Comparison of ENCODE assay signal across 8 mouse cellular contexts in genomic region chr6:39542631-39543597, GRCm38 (mm10). TPM values are rescaled to one million over a fixed set of nuclear protein-coding genes. Genes with fewer than 3 reads are reported as not detected.
DNase-seq lines count a peak whose midpoint lies in the region; ATAC-seq and TF ChIP-seq lines count a peak whose summit lies in the region.

No protein-coding gene starts in this region.

- 0 out of 2 replicates have a peak overlapping the region, but pooled peaks have one; percentile 47 for H3K9ac ChIP-seq in embryonic facial prominence, embryonic 13.5 days
- H3K9ac ChIP-seq in heart, embryonic 11.5 days (ENCODE audit: low read depth, low read length), result peak overlapping the region; percentile 58
- no peak overlapping the region for H3K9ac ChIP-seq in liver, postnatal 0 days (replicated peaks)

- H3K4me3 ChIP-seq in embryonic facial prominence, embryonic 13.5 days, result no peak overlapping the region
- H3K4me3 ChIP-seq in heart, embryonic 11.5 days (ENCODE audit: low read depth, low read length), result no peak overlapping the region
- H3K4me3 ChIP-seq in liver, postnatal 0 days (ENCODE audit: low read depth, low read length), result no peak overlapping the region
- no peak overlapping the region for H3K4me3 ChIP-seq in olfactory bulb, adult 2 months (ENCODE audit: insufficient read depth, low read depth, low read length)

- H3K27ac ChIP-seq in embryonic facial prominence, embryonic 13.5 days, result peak overlapping the region; percentile 86
- H3K27ac ChIP-seq in heart, embryonic 11.5 days (ENCODE audit: low read depth, low read length), result peak overlapping the region; percentile 88
- H3K27ac ChIP-seq in liver, postnatal 0 days (ENCODE audit: low read depth), result peak overlapping the region; percentile 9; the same call in 1 of the 2 replicates
- peak overlapping the region; percentile 76 for H3K27ac ChIP-seq in olfactory bulb, adult 2 months (ENCODE audit: insufficient read depth, low read depth, low read length)

- 18% methylated on average over 15 of the region's 15 CpGs for WGBS in embryonic facial prominence, embryonic 13.5 days
- WGBS in heart, embryonic 11.5 days (ENCODE audit: insufficient replicate concordance), result 25% methylated on average over 15 of the region's 15 CpGs
- WGBS in liver, postnatal 0 days (ENCODE audit: insufficient replicate concordance), result 42% methylated on average over 15 of the region's 15 CpGs
- WGBS in olfactory bulb, adult 2 months, result 17% methylated on average over 15 of the region's 15 CpGs

- H3K9me3 ChIP-seq in embryonic facial prominence, embryonic 13.5 days, result no peaks in the 10 kb centered on the region
- no peaks in the 10 kb centered on the region for H3K9me3 ChIP-seq in heart, embryonic 11.5 days (replicated peaks; ENCODE audit: control insufficient read depth, low read length)
- no peaks in the 10 kb centered on the region for H3K9me3 ChIP-seq in liver, postnatal 0 days (ENCODE audit: low read length)

- TF ChIP-seq POLR2A in olfactory bulb, adult 2 months (IDR thresholded peaks at IDR 0.05; ENCODE audit: insufficient read depth, low read depth, low read length), result no peak

- no peaks in the 10 kb centered on the region for H3K27me3 ChIP-seq in embryonic facial prominence, embryonic 13.5 days
- H3K27me3 ChIP-seq in heart, embryonic 11.5 days (ENCODE audit: control insufficient read depth, insufficient read depth, low read length), result no peaks in the 10 kb centered on the region
- H3K27me3 ChIP-seq in liver, postnatal 0 days (ENCODE audit: insufficient read depth, low read length), result no peaks in the 10 kb centered on the region

- TF ChIP-seq CTCF in liver, postnatal 0 days (IDR thresholded peaks at IDR 0.05; ENCODE audit: low read depth), result no peak
- TF ChIP-seq CTCF in olfactory bulb, adult 2 months (IDR thresholded peaks at IDR 0.05; ENCODE audit: insufficient read depth, low read depth, low read length), result no peak

- no peak for TF ChIP-seq EP300 in liver, postnatal 0 days (IDR thresholded peaks at IDR 0.05; ENCODE audit: low read depth)

- peaks cover 68% of the 10 kb centered on the region for H3K4me1 ChIP-seq in embryonic facial prominence, embryonic 13.5 days
- peaks cover 43% of the 10 kb centered on the region for H3K4me1 ChIP-seq in heart, embryonic 11.5 days (ENCODE audit: control insufficient read depth, insufficient read depth, low read length)
- H3K4me1 ChIP-seq in liver, postnatal 0 days (ENCODE audit: insufficient read depth), result peaks cover 11% of the 10 kb centered on the region; the same call in 1 of the 2 replicates
- peaks cover 38% of the 10 kb centered on the region for H3K4me1 ChIP-seq in olfactory bulb, adult 2 months (ENCODE audit: control insufficient read depth, insufficient read depth, low read length)

- DNase-seq in cerebellum, postnatal 10 days, result peak; percentile 64 to 68
- DNase-seq in cerebellum, adult 9-11 months, result no peak
- peak; percentile 69 for DNase-seq in kidney, adult 9 months
- DNase-seq in liver, postnatal 0 days, result peak; percentile 62
- no peak for DNase-seq in spleen, adult 12 weeks (ENCODE audit: low spot score)

- H3K36me3 ChIP-seq in embryonic facial prominence, embryonic 13.5 days, result no peaks in the 10 kb centered on the region
- H3K36me3 ChIP-seq in heart, embryonic 11.5 days (ENCODE audit: control insufficient read depth, insufficient read depth, low read length), result no peaks in the 10 kb centered on the region
- H3K36me3 ChIP-seq in liver, postnatal 0 days (replicated peaks; ENCODE audit: insufficient read depth, low read length), result no peaks in the 10 kb centered on the region

- H3K4me2 ChIP-seq in embryonic facial prominence, embryonic 13.5 days, result peak overlapping the region; percentile 28
- H3K4me2 ChIP-seq in heart, embryonic 11.5 days, result peak overlapping the region; percentile 3
- 0 out of 2 replicates have a peak overlapping the region, but pooled peaks have one; percentile 6 for H3K4me2 ChIP-seq in liver, postnatal 0 days (ENCODE audit: low read depth, low read length)

- peak; percentile 57 for ATAC-seq in embryonic facial prominence, embryonic 13.5 days (ENCODE audit: insufficient number of reproducible peaks, insufficient read depth, low FRiP score, low TSS enrichment, low read depth)
- peak; percentile 88 for ATAC-seq in heart, embryonic 11.5 days (replicated peaks; ENCODE audit: insufficient number of reproducible peaks, low FRiP score, low TSS enrichment)
- peak; percentile 87 for ATAC-seq in liver, postnatal 0 days

RNA-seq across cellular contexts. Expression of gene Dennd2a, which starts 14.8 kb away (rescaled TPM):
- 18.0 and 21.2 TPM in 2 replicates for polyA plus RNA-seq in embryonic facial prominence, embryonic 13.5 days (2015; fragmentation: Nextera tagmentation; extraction: Ambion mirVana)
- polyA plus RNA-seq in heart, embryonic 11.5 days (2014; fragmentation: Nextera tagmentation; extraction: Ambion mirVana), result 21.5 and 24.8 TPM in 2 replicates
- polyA plus RNA-seq in liver, postnatal 0 days (2015; fragmentation: Nextera tagmentation; extraction: Ambion mirVana), result 1.6 TPM in 2 replicates
- not detected in 2 replicates for polyA plus RNA-seq in olfactory bulb, adult 2 months (2012; ENCODE audit: insufficient read depth, insufficient read length, low replicate concordance, missing spikeins)

RNA-seq across cellular contexts. Expression of gene Adck2, which starts 30.8 kb away (rescaled TPM):
- 40.6 and 42.3 TPM in 2 replicates for polyA plus RNA-seq in embryonic facial prominence, embryonic 13.5 days (2015; fragmentation: Nextera tagmentation; extraction: Ambion mirVana)
- polyA plus RNA-seq in heart, embryonic 11.5 days (2014; fragmentation: Nextera tagmentation; extraction: Ambion mirVana), result 14.9 and 18.6 TPM in 2 replicates
- 15.8 and 17.1 TPM in 2 replicates for polyA plus RNA-seq in liver, postnatal 0 days (2015; fragmentation: Nextera tagmentation; extraction: Ambion mirVana)
- polyA plus RNA-seq in olfactory bulb, adult 2 months (2012; ENCODE audit: insufficient read depth, insufficient read length, low replicate concordance, missing spikeins), result not detected in 2 replicates

RNA-seq across cellular contexts. Expression of gene Gm42420, which starts 42.6 kb away (rescaled TPM):
- polyA plus RNA-seq in embryonic facial prominence, embryonic 13.5 days (2015; fragmentation: Nextera tagmentation; extraction: Ambion mirVana), result 1.7 TPM in 1 of 2 replicates, not detected in the other
- 1.4 and 1.9 TPM in 2 replicates for polyA plus RNA-seq in heart, embryonic 11.5 days (2014; fragmentation: Nextera tagmentation; extraction: Ambion mirVana)
- 1.2 and 1.9 TPM in 2 replicates for polyA plus RNA-seq in liver, postnatal 0 days (2015; fragmentation: Nextera tagmentation; extraction: Ambion mirVana)
- not detected in 2 replicates for polyA plus RNA-seq in olfactory bulb, adult 2 months (2012; ENCODE audit: insufficient read depth, insufficient read length, low replicate concordance, missing spikeins)

RNA-seq across cellular contexts. Expression of gene Ndufb2, which starts 49.5 kb away (rescaled TPM):
- polyA plus RNA-seq in embryonic facial prominence, embryonic 13.5 days (2015; fragmentation: Nextera tagmentation; extraction: Ambion mirVana), result 330 and 353 TPM in 2 replicates
- polyA plus RNA-seq in heart, embryonic 11.5 days (2014; fragmentation: Nextera tagmentation; extraction: Ambion mirVana), result 524 and 555 TPM in 2 replicates
- polyA plus RNA-seq in liver, postnatal 0 days (2015; fragmentation: Nextera tagmentation; extraction: Ambion mirVana), result 248 and 260 TPM in 2 replicates
- not detected in 2 replicates for polyA plus RNA-seq in olfactory bulb, adult 2 months (2012; ENCODE audit: insufficient read depth, insufficient read length, low replicate concordance, missing spikeins)

Comparison
In these comparisons a context has a peak if more than half of its experiments do, and no peak if none do; other contexts are left out.
1. DNase-seq: peak in cerebellum, postnatal 10 days (2 of 2), kidney, adult 9 months (single experiment) and liver, postnatal 0 days (single experiment); none in cerebellum, adult 9-11 months (single experiment) and spleen, adult 12 weeks (single experiment).
2. H3K27ac ChIP-seq: peak in every context shown above with its lines; median percentile 88 in heart, embryonic 11.5 days; 86 in embryonic facial prominence, embryonic 13.5 days; 76 in olfactory bulb, adult 2 months; 9 in liver, postnatal 0 days.
3. RNA of gene Adck2, which starts 30.8 kb away (polyA plus RNA-seq): 40.6 to 42.3 TPM in embryonic facial prominence, embryonic 13.5 days, 15.8 to 17.1 TPM in liver, postnatal 0 days and 14.9 to 18.6 TPM in heart, embryonic 11.5 days; not detected in olfactory bulb, adult 2 months; every median in the first group is over 10 times any median in the second.
4. Peak in every context shown above with its lines, with median percentiles within 50 percentile points of each other: ATAC-seq and H3K4me2 ChIP-seq.